Mouse (Mus musculus): ENCODE measurements around the gene Whrn. TPM values are rescaled to one million over a fixed set of nuclear protein-coding genes. Genes with fewer than 3 reads are reported as not detected.

Whrn gene
- polyA plus RNA-seq, 1 experiment from 2014 or later, result 5.6 TPM

DNA sequence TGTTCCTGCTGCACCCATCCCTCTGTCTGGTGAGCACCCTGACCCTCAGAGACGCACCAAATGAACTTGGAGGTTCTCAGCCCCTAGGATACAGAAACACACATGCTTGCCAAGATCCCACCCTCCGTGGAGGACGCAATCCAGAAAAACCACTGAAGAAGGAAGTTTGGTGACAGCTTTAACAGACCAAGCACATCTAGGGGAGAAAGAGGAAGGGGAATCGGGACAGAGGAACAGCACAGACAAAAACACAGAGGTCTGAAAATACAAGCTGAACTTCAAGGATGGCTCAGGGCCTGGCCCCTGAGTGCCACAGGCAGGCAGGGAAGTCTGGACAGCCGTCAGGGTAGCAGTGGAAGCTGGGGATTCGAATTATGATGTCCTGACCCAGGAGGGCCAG lies 94.2 kb downstream of the Whrn start:
- H3K9ac ChIP-seq, result 0 out of 2 replicates have a peak overlapping the region, but pooled peaks have one; percentile 0
- no peaks in the 10 kb centered on the region for H3K9me3 ChIP-seq
- WGBS, result 86% methylated on average over 6 of the region's 6 CpGs
- H3K4me3 ChIP-seq, result no peak overlapping the region
- no peak overlapping the region for H3K4me2 ChIP-seq
- H3K4me1 ChIP-seq (replicated peaks), result peaks cover 52% of the 10 kb centered on the region
- no peaks in the 10 kb centered on the region for H3K27me3 ChIP-seq
- peaks cover 7% of the 10 kb centered on the region; the same call in 1 of the 2 replicates for H3K36me3 ChIP-seq
- no peak for ATAC-seq (ENCODE audit: low FRiP score)
- no peak overlapping the region for H3K27ac ChIP-seq

DNA sequence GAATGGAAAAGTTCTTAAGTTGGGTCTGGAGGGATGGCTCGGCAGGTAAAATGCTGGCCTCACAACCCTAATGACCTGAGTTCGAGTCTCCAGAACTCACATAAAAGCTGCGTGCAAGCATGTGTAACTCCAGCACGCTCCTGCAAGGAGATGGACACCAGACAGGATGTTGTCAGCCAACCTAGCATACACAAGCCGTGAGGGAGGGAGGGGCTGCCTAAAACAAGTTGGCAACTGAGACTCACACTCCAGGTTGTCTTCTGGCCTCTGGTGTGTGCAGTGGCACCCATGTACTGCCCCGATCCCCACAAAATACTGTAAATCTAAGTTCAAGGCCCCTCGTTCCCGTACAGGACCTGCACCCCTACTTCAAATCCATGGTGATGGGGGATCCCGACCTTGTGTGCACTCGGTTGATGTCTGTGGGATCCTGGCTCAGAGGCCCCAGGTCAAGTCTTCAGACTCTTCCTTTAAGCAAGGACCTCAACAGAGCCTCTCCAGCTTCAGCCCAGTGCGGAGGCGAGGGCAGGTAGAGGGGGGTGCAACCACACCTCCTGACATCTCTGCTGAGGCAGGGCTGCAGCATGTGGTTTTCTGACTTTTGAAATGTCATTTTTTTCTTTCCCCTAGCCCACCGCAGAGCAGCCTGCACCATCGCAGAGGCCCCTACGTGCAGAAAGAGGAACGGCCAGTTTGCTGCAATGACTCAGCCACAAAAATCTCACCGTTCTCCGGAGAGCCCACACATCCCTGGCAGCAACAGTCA lies 95.1 kb downstream of the Whrn start:
- Histone ChIP-seq H3K36me3 (peaks cover 10% of the 10 kb centered on the region; the same call in 1 of the 2 replicates), H3K9me3 (no peaks in the 10 kb centered on the region), H3K27ac (no peak overlapping the region), H3K4me1 (replicated peaks) (peaks cover 47% of the 10 kb centered on the region), H3K9ac (no peak overlapping the region), H3K27me3 (no peaks in the 10 kb centered on the region), H3K4me2 (no peak overlapping the region), H3K4me3 (no peak overlapping the region)
- 93% methylated on average over 18 of the region's 18 CpGs for WGBS
- no peak for ATAC-seq (ENCODE audit: low FRiP score)

DNA sequence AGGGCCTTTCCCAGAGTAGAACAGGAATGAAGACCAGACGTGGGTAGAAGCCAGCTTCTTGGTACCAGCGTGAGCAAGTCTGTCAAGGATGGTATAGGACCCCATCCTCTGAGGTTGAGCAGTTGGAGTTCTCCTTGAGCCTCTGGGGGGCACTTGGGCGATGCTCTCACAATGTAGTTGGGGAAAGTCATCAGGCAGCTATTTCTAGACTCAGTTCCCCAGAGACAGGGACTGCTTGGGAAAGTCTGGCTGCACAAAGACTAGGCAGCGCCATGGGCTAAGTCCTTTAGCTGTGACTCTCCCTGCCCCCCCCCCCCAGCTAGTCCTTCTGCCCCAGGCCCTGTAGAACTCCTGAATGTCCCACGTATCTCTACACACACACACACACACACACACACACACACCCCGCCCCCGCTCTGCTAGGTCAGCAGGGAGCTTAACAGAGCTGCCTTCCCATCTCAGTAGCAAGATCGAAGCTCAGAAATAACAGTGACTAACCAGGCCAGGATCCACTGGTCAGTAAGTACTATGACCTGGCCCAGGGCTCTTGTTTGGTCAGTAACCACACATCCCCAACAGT lies 96.0 kb downstream of the Whrn start:
- peaks cover 37% of the 10 kb centered on the region for H3K4me1 ChIP-seq (replicated peaks)

DNA sequence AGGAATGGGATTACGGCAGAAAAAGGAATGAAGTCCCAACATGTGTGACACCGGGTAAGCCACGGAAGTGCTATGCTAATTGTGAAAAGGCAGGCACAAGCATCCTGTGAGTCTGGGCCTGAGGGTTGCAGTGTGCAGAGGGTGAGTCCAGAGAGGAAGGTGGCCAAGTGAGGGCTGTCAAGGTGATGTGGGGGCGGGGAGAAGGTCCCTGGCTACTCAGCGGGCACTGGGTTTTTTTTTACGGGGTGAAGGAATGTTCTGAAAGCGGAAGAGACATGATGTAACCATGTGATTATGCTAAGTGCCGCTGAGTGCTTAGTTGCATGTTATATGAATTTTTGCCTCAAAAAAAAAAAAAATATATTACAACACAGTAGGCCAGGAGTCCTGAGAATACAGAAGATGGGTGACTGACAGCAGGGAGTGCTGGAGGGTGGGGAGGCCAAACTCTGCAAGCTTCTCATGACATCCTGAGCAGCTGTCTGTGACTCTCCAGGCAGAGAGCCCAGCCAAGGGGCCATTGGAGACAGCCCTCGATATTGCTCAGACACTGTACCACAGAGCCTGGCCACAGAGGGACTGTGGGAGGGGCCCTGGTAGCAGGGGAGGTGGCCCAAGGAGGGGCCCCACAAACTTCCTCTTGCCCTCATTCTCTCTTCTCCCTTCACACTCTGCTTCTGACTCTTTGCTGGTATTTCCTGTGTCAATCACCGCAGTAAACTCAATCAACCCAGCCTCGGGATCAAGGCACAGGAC lies 96.8 kb downstream of the Whrn start:
- no peak for ATAC-seq (ENCODE audit: low FRiP score)
- peaks cover 30% of the 10 kb centered on the region for H3K4me1 ChIP-seq (replicated peaks)
- H3K4me2 ChIP-seq, result no peak overlapping the region
- WGBS, result 77% methylated on average over 11 of the region's 11 CpGs
- H3K4me3 ChIP-seq, result no peak overlapping the region
- H3K9ac ChIP-seq, result 0 out of 2 replicates have a peak overlapping the region, but pooled peaks have one; percentile 13
- H3K27me3 ChIP-seq, result no peaks in the 10 kb centered on the region
- H3K36me3 ChIP-seq, result peaks cover 26% of the 10 kb centered on the region
- no peaks in the 10 kb centered on the region for H3K9me3 ChIP-seq
- peak overlapping the region; percentile 35; the same call in 1 of the 2 replicates for H3K27ac ChIP-seq

More for the DNA sequence above, 96.0 kb downstream of the Whrn start:
- Histone ChIP-seq H3K27me3 (no peaks in the 10 kb centered on the region), H3K4me3 (no peak overlapping the region), H3K4me2 (no peak overlapping the region), H3K36me3 (peaks cover 18% of the 10 kb centered on the region), H3K9ac (0 out of 2 replicates have a peak overlapping the region, but pooled peaks have one; percentile 13), H3K9me3 (no peaks in the 10 kb centered on the region), H3K27ac (peak overlapping the region; percentile 35; the same call in 1 of the 2 replicates)
- 65% methylated on average over 7 of the region's 8 CpGs for WGBS
- no peak for ATAC-seq (ENCODE audit: low FRiP score)

DNA sequence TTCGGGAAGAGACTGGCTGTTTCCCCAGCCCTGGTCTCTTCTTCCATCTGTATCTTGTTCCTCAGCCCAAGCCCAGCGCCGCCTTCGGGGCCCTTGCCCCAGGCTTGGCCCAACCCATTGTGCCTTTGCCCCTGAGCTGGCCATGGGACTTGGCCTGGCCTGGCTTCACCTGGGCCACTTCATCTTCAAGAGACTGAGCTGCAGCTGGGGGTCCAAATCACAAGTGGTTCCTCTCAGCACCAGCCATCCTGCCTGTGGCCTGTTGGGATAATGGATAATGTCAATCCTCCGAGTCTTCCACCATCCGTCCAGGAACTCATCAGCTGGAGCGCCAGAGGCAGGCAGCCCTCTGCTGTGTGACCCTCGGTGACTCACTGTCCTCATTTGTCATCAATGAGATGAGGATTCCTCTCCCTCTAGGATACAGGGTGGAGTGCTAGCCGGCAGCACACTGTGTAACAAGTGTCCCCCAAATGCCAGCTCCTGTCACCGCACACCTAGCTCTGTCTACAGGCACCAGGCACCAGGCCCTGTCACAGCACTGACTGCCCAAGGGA lies 97.7 kb downstream of the Whrn start:
- Histone ChIP-seq H3K4me1 (replicated peaks) (peaks cover 20% of the 10 kb centered on the region), H3K9ac (no peak overlapping the region), H3K36me3 (peaks cover 34% of the 10 kb centered on the region), H3K4me2 (no peak overlapping the region), H3K4me3 (no peak overlapping the region), H3K27me3 (no peaks in the 10 kb centered on the region), H3K27ac (no peak overlapping the region), H3K9me3 (no peaks in the 10 kb centered on the region)
- 76% methylated on average over 10 of the region's 10 CpGs for WGBS
- ATAC-seq (ENCODE audit: low FRiP score), result no peak

DNA sequence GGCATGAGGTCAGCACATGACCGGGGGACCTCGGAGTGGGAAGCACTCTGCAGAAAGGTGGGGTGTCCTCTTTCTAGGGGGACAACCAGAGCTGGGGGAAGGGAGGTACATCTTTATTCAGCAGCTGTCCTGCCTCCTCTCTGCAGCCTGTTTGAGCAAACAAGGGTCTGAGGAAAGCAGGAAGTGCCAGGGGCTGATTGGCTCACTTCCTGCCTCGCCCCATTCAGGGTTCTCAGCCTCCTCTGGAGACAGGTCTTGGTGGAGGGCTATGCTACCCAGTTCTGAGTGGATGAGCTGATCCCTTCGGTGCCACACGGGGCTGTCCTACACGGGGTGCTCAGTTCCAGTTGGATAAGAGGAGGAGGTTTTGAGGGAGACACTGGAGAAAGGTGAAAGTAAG lies 104.5 kb downstream of the Whrn start:
- H3K27ac ChIP-seq, result no peak overlapping the region
- WGBS, result 79% methylated on average over 6 of the region's 6 CpGs

DNA sequence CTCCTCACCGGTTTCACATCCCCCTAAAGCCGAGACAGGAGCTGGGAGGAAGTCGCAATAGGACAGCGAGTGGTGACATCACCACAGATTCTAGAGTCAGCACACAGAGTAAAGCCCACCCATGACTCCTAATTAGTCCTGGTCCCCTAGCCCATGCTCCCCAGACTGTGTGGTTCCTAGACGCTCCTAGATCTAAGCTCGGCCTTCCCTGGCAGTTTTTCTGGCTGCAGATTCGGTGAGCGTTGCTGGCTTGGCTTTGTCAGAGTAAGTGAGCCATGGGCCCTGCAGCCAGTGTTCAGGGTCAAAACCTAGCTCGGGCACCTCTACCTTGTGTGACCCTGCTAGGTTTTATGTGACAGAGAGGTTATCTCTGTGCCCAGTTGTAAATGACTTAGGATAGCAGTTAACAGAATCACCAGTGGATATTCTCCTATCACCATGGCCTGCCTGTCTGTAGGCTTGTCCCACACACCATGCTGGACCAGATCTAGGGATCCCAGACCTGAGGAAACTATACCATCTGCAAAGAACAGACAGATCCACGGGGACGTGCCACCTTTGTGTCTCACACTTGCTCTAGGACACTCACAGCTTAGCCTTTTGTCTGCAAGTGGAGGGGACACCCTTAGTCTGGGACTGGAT lies 105.8 kb downstream of the Whrn start:
- peak overlapping the region; percentile 77 for H3K27ac ChIP-seq
- no peaks in the 10 kb centered on the region for H3K27me3 ChIP-seq
- H3K9me3 ChIP-seq, result no peaks in the 10 kb centered on the region
- WGBS, result 47% methylated on average over 11 of the region's 11 CpGs
- H3K4me1 ChIP-seq (replicated peaks), result peaks cover 30% of the 10 kb centered on the region
- peaks cover 28% of the 10 kb centered on the region for H3K36me3 ChIP-seq
- 0 out of 2 replicates have a peak overlapping the region, but pooled peaks have one; percentile 39 for H3K9ac ChIP-seq
- H3K4me2 ChIP-seq, result no peak overlapping the region
- H3K4me3 ChIP-seq, result no peak overlapping the region
- peak; percentile 60 for ATAC-seq (ENCODE audit: low FRiP score)

More for the DNA sequence above, 104.5 kb downstream of the Whrn start:
- H3K9ac ChIP-seq, result no peak overlapping the region
- H3K9me3 ChIP-seq, result no peaks in the 10 kb centered on the region
- no peaks in the 10 kb centered on the region for H3K27me3 ChIP-seq
- H3K4me2 ChIP-seq, result no peak overlapping the region
- ATAC-seq (ENCODE audit: low FRiP score), result no peak
- H3K4me1 ChIP-seq (replicated peaks), result peaks cover 30% of the 10 kb centered on the region
- peaks cover 28% of the 10 kb centered on the region for H3K36me3 ChIP-seq
- H3K4me3 ChIP-seq, result no peak overlapping the region

DNA sequence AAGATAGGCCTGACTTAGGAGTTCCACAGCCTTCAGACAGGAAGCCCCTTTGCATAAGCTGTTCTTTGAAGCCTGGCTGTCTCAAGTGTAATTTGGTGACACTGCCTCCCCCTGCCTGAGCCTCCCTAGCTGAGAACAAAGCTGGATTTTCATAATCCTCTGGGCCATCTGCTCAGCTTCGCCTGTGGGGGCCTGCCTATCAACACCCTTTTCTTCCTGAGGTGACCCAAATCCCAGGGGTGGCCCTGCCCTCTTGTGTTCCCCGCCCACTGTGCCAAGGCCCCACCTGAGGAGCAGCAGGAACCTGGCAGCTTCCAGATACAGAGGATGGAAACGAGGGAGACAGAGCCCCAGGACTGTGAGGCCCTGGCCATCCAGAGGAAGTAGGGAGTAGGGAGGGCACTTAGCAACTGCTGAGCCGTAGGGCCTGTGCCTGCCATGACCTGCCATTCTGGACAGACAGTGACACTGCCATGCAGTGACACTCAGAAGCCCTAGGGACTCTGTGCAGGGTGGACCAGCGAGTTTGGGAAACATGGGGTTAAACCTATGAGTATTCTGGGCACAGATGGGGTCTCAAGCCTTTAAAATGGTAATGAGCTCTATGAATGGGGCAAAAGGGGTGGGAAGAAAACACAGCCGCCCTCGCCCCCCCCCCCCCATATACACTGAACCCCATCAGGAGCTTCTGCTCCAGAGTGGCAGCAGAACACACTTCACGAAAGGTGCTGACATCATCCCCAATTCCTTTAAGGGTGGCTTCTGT lies 106.5 kb downstream of the Whrn start:
- peaks cover 30% of the 10 kb centered on the region for H3K4me1 ChIP-seq (replicated peaks)
- no peaks in the 10 kb centered on the region for H3K27me3 ChIP-seq
- no peak overlapping the region for H3K4me2 ChIP-seq
- peak overlapping the region; percentile 53; the same call in 1 of the 2 replicates for H3K9ac ChIP-seq
- no peak overlapping the region for H3K4me3 ChIP-seq
- H3K36me3 ChIP-seq, result peaks cover 21% of the 10 kb centered on the region
- peak; percentile 65 for ATAC-seq (ENCODE audit: low FRiP score)
- WGBS, result 13% methylated on average over 8 of the region's 8 CpGs
- no peaks in the 10 kb centered on the region for H3K9me3 ChIP-seq
- peak overlapping the region; percentile 77 for H3K27ac ChIP-seq

DNA sequence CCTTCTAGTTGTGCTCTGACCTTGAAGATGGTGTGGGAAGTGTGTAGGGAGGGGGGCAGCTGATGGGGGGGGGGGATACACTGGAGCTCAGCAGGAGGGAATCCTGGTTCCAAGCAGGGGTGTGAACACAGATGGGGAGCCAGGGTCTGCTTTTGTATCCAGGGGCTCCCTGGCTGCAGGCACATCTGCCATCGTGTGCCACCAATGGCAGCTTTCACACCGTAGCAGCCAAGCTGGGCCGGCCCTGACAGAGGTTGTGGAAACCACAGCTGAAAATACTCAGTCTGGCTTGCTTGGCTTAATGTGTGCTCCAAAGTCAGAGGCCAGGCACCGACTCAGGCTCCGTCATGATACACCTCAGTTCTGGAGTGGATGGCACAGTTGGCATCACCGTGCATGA lies 107.8 kb downstream of the Whrn start:
- no peaks in the 10 kb centered on the region for H3K27me3 ChIP-seq
- no peak for ATAC-seq (ENCODE audit: low FRiP score)
- H3K4me3 ChIP-seq, result no peak overlapping the region
- peaks cover 21% of the 10 kb centered on the region for H3K36me3 ChIP-seq
- 60% methylated on average over 6 of the region's 6 CpGs for WGBS
- H3K9ac ChIP-seq, result no peak overlapping the region
- H3K9me3 ChIP-seq, result no peaks in the 10 kb centered on the region
- peak overlapping the region; percentile 77; the same call in 1 of the 2 replicates for H3K27ac ChIP-seq
- peaks cover 30% of the 10 kb centered on the region for H3K4me1 ChIP-seq (replicated peaks)
- no peak overlapping the region for H3K4me2 ChIP-seq

DNA sequence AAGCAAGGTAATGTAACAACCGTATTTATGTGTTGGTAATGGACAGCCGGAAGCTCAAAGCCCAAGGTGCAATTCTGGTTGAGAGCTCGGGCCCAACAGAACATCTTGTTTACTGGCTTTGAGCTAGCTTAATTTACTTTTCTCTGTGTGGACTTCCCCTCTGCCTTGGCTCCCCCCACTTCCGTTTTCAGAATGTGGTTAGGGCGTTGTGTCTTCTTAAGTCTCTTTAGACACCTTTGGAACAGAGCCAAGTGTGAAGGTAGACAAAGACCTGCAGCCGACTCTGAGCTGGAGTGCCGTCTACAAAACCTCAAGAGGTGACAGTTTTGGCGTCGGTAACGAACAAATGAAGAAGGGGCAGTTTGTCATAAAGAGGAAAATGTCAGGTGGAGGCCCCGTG lies 110.0 kb downstream of the Whrn start:
- Histone ChIP-seq H3K4me1 (replicated peaks) (peaks cover 30% of the 10 kb centered on the region), H3K4me3 (no peak overlapping the region), H3K9ac (no peak overlapping the region), H3K9me3 (no peaks in the 10 kb centered on the region), H3K27me3 (no peaks in the 10 kb centered on the region), H3K4me2 (no peak overlapping the region), H3K36me3 (peaks cover 39% of the 10 kb centered on the region), H3K27ac (no peak overlapping the region)
- ATAC-seq (ENCODE audit: low FRiP score), result no peak
- 82% methylated on average over 11 of the region's 11 CpGs for WGBS

DNA sequence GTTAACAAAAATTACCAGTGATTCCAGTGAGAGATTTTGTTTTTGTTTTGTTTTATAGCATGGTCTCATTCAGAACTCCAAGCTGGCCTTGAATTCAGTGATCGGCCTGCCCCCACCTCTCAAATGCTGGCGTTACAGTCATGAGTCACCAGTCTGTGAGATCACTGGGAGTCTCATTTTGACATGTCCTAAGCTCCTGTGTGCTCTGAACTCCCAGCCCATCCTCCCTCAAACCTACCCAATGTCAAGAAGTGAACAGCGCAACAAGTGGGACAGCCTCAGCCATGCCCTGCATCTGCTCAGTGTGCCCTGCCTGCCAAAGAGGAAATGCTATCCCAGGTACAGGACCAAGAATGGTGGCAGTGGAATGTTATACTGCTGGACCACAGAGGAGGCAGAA lies 110.5 kb downstream of the Whrn start:
- ATAC-seq (ENCODE audit: low FRiP score), result no peak
- 92% methylated on average over 3 of the region's 3 CpGs for WGBS
- no peak overlapping the region for H3K4me2 ChIP-seq

More for the DNA sequence above, 110.5 kb downstream of the Whrn start:
- Histone ChIP-seq H3K27me3 (no peaks in the 10 kb centered on the region), H3K4me1 (replicated peaks) (peaks cover 27% of the 10 kb centered on the region), H3K9ac (no peak overlapping the region), H3K4me3 (no peak overlapping the region), H3K36me3 (peaks cover 44% of the 10 kb centered on the region), H3K9me3 (no peaks in the 10 kb centered on the region), H3K27ac (no peak overlapping the region)
